Mouse (Mus musculus): ENCODE measurements at regions not wholly inside any gene's neighbourhood (a gene's known extent, or its start where the extent isn't known, plus 50 kb on each side); places are given as distances from the start of the nearest gene placed in this dataset.

- TF ChIP-seq CTCF (IDR thresholded peaks at IDR 0.05; ENCODE audit: control insufficient read depth, insufficient read depth, insufficient read length) (no peak), MYOG (IDR thresholded peaks at IDR 0.05; ENCODE audit: control insufficient read depth, extremely low read depth, insufficient read length) (no peak), USF1 (IDR thresholded peaks at IDR 0.05; ENCODE audit: low read depth) (no peak)
These were observed 3075.0 kb upstream of the Lrrc6 start for GRCm38 (mm10) chr15:69575611-69576153.

All from C2C12 (cell line).